Mouse (Mus musculus) layer of hippocampus, adult 8-10 months (tissue): ENCODE measurements around the gene Vmn1r198. TPM values are rescaled to one million over a fixed set of nuclear protein-coding genes. Genes with fewer than 3 reads are reported as not detected.
"Not testable (repeated sequence)": the region's sequence is repeated elsewhere in the genome, so short reads cannot be mapped to it uniquely, and the experiment has no call there.

Experiments
- DNase-seq, 2 experiments: peaks; one replicate each; pipeline ENCODE4 v3.0.0; 2022; ENCODE audit warnings: low spot score in 2 of 2
- total RNA-seq, 4 experiments: library from RNA; stranded (reverse); gene quantifications; 2 replicates each; pipeline ENCODE4 v1.2.4; 2022

Gene Vmn1r198
- total RNA-seq: not detected

DNA sequence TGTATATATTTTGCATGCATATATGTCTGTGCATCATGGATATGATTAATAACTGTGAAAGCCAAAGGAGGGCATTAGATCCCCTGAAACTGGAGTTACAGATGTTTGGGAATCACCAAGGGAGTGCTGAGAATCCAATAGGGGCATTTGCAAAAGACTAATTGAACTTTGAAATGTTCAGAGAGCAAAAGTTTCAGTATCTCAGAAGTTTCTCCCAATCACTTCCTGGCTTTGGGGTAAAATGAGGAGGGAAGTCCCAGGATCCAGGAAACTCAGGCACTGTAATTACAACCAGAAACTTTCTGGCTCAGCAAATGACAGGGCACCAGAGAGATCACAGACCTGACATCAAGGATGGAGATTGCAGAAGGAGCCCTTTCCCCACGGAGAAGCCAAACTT, at the start of gene Vmn1r198:
Vmn1r198 (plus strand) TSS at position 301 of the 400 bp plus-strand sequence.
- no peak for DNase-seq

GRCm38 (mm10) chr13:22308075-22308474, 42.1 kb upstream of the Vmn1r198 start:
- not testable (repeated sequence) for DNase-seq

GRCm38 (mm10) chr13:22315361-22315760, 34.8 kb upstream of the Vmn1r198 start:
- no peak for DNase-seq

GRCm38 (mm10) chr13:22317366-22317765, 32.8 kb upstream of the Vmn1r198 start:
- no peak for DNase-seq

DNA sequence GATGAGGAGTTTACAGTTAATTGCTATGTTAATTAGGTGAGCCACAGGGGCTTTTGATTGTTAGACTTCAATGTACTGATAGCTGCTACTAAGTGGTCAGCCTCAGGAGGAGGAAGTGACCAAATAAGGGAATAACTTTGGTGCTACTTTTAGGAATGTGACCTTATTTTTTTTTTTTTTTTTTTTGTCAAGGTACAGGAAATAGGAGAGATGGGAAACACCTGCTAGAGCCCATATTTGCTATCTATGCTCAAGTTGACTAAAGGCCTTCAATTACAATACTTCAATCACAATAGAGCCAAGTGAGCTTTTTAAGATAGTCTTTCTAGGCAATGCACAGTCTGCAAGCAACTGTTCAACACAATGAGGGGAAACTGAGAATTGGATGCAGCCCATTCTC, 30.1 kb upstream of the Vmn1r198 start:
- no peak for DNase-seq

GRCm38 (mm10) chr13:22324289-22324688, 25.9 kb upstream of the Vmn1r198 start, which contains the start of gene Vmn1r197:
TSS of gene Vmn1r197 (plus strand) at chr13:22324589.
- DNase-seq: no peak

DNA sequence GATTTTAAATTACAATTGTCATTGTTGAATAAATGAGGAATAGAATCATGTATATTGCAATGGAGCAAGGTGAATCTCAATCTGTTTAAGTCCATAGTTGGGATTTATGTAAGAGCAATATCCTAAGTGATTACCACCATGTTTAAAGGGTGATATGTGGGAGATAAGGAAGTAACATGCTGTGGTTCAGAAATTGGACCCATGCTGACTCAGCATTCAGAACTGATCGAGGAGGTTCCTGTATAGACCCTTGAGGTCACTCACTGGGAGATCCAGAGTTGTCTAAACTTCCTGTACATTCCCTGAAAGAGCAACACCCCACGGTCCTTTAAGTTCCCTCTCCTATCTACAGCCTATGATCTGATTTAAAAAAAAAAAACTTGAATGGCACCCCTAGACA, 16.9 kb upstream of the Vmn1r198 start:
- no peak for DNase-seq

- DNase-seq: no peak
These were observed 14.6 kb upstream of the Vmn1r198 start for GRCm38 (mm10) chr13:22335565-22335964.

GRCm38 (mm10) chr13:22350813-22351212, 649 bp downstream of the Vmn1r198 start:
- no peak for DNase-seq

DNA sequence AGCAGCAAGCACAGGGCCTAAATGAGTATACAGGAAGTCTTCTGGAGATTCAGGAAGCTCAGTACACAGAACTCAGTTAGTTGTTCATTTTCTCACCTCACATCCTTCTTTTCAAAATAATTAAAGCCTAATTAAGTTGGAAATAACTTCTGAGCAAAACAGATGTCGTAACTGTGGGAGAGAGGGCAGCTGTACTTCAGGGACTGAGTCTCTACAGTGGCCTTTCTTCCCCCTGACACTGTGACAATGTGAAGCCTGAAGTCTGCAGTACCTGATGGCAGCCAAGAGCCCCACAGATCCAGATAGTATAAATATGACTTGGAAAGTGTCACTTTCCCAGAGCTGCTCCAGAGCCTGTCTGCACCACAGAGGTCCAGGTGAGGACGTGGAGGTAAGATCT, 29.4 kb downstream of the Vmn1r198 start, which contains the start of gene Vmn1r199:
Vmn1r199 (plus strand) TSS at position 301 of the 400 bp plus-strand sequence.
- no peak for DNase-seq

GRCm38 (mm10) chr13:22381128-22381527, 31.0 kb downstream of the Vmn1r198 start:
- peak; percentile 34 to 51 for DNase-seq

DNA sequence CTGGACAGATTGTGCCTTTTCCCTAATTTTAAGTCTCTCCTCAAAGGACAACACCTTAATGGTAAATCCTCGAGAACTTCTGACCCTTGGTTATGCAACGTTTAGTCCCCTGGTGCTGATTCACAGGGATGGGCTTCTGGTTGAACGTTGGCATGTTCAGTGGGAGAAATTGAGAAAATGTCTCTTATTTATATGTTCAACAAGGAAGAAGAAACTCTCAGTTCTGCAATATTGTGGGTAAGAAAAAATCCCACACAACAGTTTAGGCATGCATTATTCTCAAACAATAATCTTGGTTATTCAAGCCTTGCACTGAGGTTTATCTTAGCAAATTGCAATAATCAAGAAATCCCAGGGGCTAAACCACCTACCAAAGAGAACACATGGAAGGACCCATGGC, 33.2 kb downstream of the Vmn1r198 start:
- DNase-seq: no peak

DNA sequence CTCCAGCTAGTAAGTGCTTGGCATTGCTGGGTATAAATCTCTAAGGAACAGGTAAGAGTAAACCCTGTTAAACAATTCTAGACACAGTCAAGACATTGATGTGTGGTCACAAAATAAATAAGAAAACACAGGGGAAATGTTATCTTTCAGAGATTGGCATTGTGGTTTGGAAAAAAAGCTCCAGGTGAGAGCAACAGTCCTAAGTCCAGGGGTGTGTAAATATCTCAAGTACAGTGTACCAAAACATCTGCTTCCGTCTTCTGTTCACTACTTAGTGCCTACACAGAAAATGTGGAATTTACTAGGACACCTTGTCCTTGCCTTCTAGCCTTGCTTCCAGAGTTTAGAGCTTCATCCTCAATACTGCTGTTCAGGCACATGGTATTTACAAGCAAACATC, 36.9 kb downstream of the Vmn1r198 start:
- no peak for DNase-seq

DNA sequence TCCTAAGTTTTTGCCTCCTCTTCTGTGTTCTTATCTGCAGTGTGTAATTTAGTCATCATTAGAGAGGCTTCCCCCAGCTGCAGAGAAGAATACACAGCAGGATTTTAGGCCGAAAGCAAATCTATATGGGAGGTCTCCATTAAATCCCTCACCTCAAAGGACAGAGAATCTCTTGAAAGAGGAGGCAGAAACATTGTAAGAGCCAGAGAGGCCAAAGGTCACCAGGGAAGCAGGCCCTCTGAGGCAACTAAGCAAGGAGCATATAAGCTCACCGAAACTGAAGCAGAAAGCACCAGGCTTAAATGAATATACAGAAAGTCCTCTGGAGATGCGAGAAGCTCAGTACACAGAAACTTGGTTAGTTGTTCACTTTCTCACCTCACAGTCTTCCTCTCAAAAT, 39.9 kb downstream of the Vmn1r198 start, which contains the start of gene Vmn1r200:
Vmn1r200 (plus strand) TSS at position 301 of the 400 bp plus-strand sequence.
- DNase-seq: no peak

GRCm38 (mm10) chr13:22402978-22403377, 52.8 kb downstream of the Vmn1r198 start:
- DNase-seq: peak; percentile 8 to 25

Other genes with a start within 250 kb of the Vmn1r198 start
- gene Vmn1r189, start 244.5 kb upstream of the Vmn1r198 start, total RNA-seq: not detected
- not detected for gene Vmn1r191, start 166.4 kb upstream of the Vmn1r198 start, total RNA-seq
- gene Vmn1r192, start 159.2 kb upstream of the Vmn1r198 start, total RNA-seq: not detected
- not detected for gene Vmn1r193, start 127.2 kb upstream of the Vmn1r198 start, total RNA-seq
- not detected for gene Vmn1r194, start 106.1 kb upstream of the Vmn1r198 start, total RNA-seq
- not detected for gene Vmn1r195, start 79.8 kb upstream of the Vmn1r198 start, total RNA-seq
- gene Vmn1r196, start 60.4 kb upstream of the Vmn1r198 start, total RNA-seq: not detected
- not detected for gene Vmn1r197, start 25.8 kb upstream of the Vmn1r198 start, total RNA-seq
- gene Vmn1r199, start 29.5 kb downstream of the Vmn1r198 start, total RNA-seq: not detected
- gene Vmn1r200, start 40.0 kb downstream of the Vmn1r198 start, total RNA-seq: not detected
- gene Vmn1r201, start 121.6 kb downstream of the Vmn1r198 start, total RNA-seq: not detected
- under 1 TPM in 2 of 4 experiments, not detected in 2; 0.16 to 0.28 TPM for gene Vmn1r202, start 155.0 kb downstream of the Vmn1r198 start, total RNA-seq
- gene Vmn1r203, start 167.8 kb downstream of the Vmn1r198 start, total RNA-seq: not detected
- not detected for gene Vmn1r204, start 202.8 kb downstream of the Vmn1r198 start, total RNA-seq
- not detected for gene Vmn1r205, start 242.6 kb downstream of the Vmn1r198 start, total RNA-seq